Mouse (Mus musculus) neural tube, embryonic 14.5 days (tissue): ENCODE measurements around the gene Cdk17. TPM values are rescaled to one million over a fixed set of nuclear protein-coding genes. Genes with fewer than 3 reads are reported as not detected.

Experiments used
- microRNA counts: library from miRNA; unstranded; fragments of <30 nt; microRNA quantifications from one replicate; lab custom pipeline; 2016
- microRNA-seq: library from miRNA; unstranded; fragments of <30 nt; microRNA quantifications from one replicate; pipeline ENCODE4, GENCODE M21; 2016
- polyA plus RNA-seq: library from polyadenylated mRNA; unstranded; fragments of >200 nt; fragmentation: Nextera tagmentation; extraction: Ambion mirVana; gene quantifications from 2 replicates; pipeline ENCODE4 v1.2.1, GENCODE M21; 2014

Gene Cdk17
- polyA plus RNA-seq, 1 experiment from 2014 or later, result 62.8 TPM

MicroRNAs encoded within 50 kb of the gene (microRNA counts, 519-probe panel; counts per million panel counts)
- not detected for microRNA mmu-miR-1931 (lab: Ali Mortazavi, UCI)

Small RNAs within 50 kb of the gene (microRNA-seq; reads per million reads assigned to microRNA genes)
- not detected for gene Mir1931

Other genes with a start within 250 kb of the Cdk17 start
- gene Cfap54, start 79.3 kb upstream of the Cdk17 start, polyA plus RNA-seq, result 1.2 and 3.3 TPM in 2 replicates
- gene Elk3, start 150.3 kb downstream of the Cdk17 start, polyA plus RNA-seq, result 5.7 and 10.8 TPM in 2 replicates